Mouse (Mus musculus): ENCODE data around the gene Stk24.

GRCm38 (mm10) chr14:121252542-121252941 is 127.3 kb downstream of the Stk24 start:
- TF ChIP-seq GATA1 (IDR thresholded peaks at IDR 0.05; ENCODE audit: low read length) = no peak
- TF ChIP-seq TAL1 (IDR thresholded peaks at IDR 0.05; ENCODE audit: low read length) = no peak
